Mouse (Mus musculus): ENCODE data around the gene Pcdh17. TPM values are rescaled to one million over a fixed set of nuclear protein-coding genes. Genes with fewer than 3 reads are reported as not detected.

The Pcdh17 gene
- polyA plus RNA-seq (2012), result not detected in 2 replicates

- Histone ChIP-seq H3K9me3 (ENCODE audit: control insufficient read depth, low read length) (peaks cover 15% of the 10 kb centered on the region), H3K4me1 (ENCODE audit: control insufficient read depth) (peaks cover 5% of the 10 kb centered on the region), H3K36me3 (ENCODE audit: control insufficient read depth) (no peaks in the 10 kb centered on the region), H3K4me3 (replicated peaks) (peak within 1 kb of the TSS; percentile 46), H3K27me3 (ENCODE audit: control insufficient read depth) (peaks cover 62% of the 10 kb centered on the region)
- TF ChIP-seq TAL1 (IDR thresholded peaks at IDR 0.05; ENCODE audit: low read length) (no peak), GATA1 (IDR thresholded peaks at IDR 0.05; ENCODE audit: low read length) (no peak)
These were observed at the start of gene Pcdh17 for GRCm38 (mm10) chr14:84443288-84443686. Pcdh17 (plus strand) TSS chr14:84443563.

- TF ChIP-seq GATA1 (IDR thresholded peaks at IDR 0.05; ENCODE audit: low read length), result no peak
- TF ChIP-seq TAL1 (IDR thresholded peaks at IDR 0.05; ENCODE audit: low read length), result no peak
These were observed 46.2 kb upstream of the Pcdh17 start for GRCm38 (mm10) chr14:84397137-84397536.

GRCm38 (mm10) chr14:84424736-84425135 is 18.6 kb upstream of the Pcdh17 start:
- Histone ChIP-seq H3K4me3 (replicated peaks) (no peak overlapping the region), H3K9me3 (ENCODE audit: control insufficient read depth, low read length) (no peaks in the 10 kb centered on the region), H3K27me3 (ENCODE audit: control insufficient read depth) (no peaks in the 10 kb centered on the region), H3K36me3 (ENCODE audit: control insufficient read depth) (no peaks in the 10 kb centered on the region), H3K4me1 (ENCODE audit: control insufficient read depth) (no peaks in the 10 kb centered on the region)
- TF ChIP-seq GATA1 (IDR thresholded peaks at IDR 0.05; ENCODE audit: low read length), result no peak
- TF ChIP-seq TAL1 (IDR thresholded peaks at IDR 0.05; ENCODE audit: low read length), result no peak

More at GRCm38 (mm10) chr14:84397137-84397536, 46.2 kb upstream of the Pcdh17 start:
- Histone ChIP-seq H3K4me1 (ENCODE audit: control insufficient read depth) (no peaks in the 10 kb centered on the region), H3K36me3 (ENCODE audit: control insufficient read depth) (no peaks in the 10 kb centered on the region), H3K27me3 (ENCODE audit: control insufficient read depth) (no peaks in the 10 kb centered on the region), H3K9me3 (ENCODE audit: control insufficient read depth, low read length) (no peaks in the 10 kb centered on the region), H3K4me3 (replicated peaks) (no peak overlapping the region)

GRCm38 (mm10) chr14:84426616-84427015 is 16.7 kb upstream of the Pcdh17 start:
- TF ChIP-seq GATA1 (IDR thresholded peaks at IDR 0.05; ENCODE audit: low read length) (no peak), TAL1 (IDR thresholded peaks at IDR 0.05; ENCODE audit: low read length) (no peak)
- H3K4me3 ChIP-seq (replicated peaks), result no peak overlapping the region
- H3K9me3 ChIP-seq (ENCODE audit: control insufficient read depth, low read length), result no peaks in the 10 kb centered on the region
- no peaks in the 10 kb centered on the region for H3K4me1 ChIP-seq (ENCODE audit: control insufficient read depth)
- no peaks in the 10 kb centered on the region for H3K27me3 ChIP-seq (ENCODE audit: control insufficient read depth)
- no peaks in the 10 kb centered on the region for H3K36me3 ChIP-seq (ENCODE audit: control insufficient read depth)

- peaks cover 2% of the 10 kb centered on the region for H3K4me1 ChIP-seq (ENCODE audit: control insufficient read depth)
- no peak for TF ChIP-seq GATA1 (IDR thresholded peaks at IDR 0.05; ENCODE audit: low read length)
- TF ChIP-seq TAL1 (IDR thresholded peaks at IDR 0.05; ENCODE audit: low read length), result no peak
- no peaks in the 10 kb centered on the region for H3K36me3 ChIP-seq (ENCODE audit: control insufficient read depth)
- no peak overlapping the region for H3K4me3 ChIP-seq (replicated peaks)
- H3K27me3 ChIP-seq (ENCODE audit: control insufficient read depth), result peaks cover 12% of the 10 kb centered on the region
- H3K9me3 ChIP-seq (ENCODE audit: control insufficient read depth, low read length), result no peaks in the 10 kb centered on the region
These were observed 5.1 kb upstream of the Pcdh17 start for GRCm38 (mm10) chr14:84438066-84438770.

GRCm38 (mm10) chr14:84440903-84441302 is 2.5 kb upstream of the Pcdh17 start:
- Histone ChIP-seq H3K27me3 (ENCODE audit: control insufficient read depth) (peaks cover 39% of the 10 kb centered on the region), H3K4me3 (replicated peaks) (no peak overlapping the region), H3K4me1 (ENCODE audit: control insufficient read depth) (peaks cover 5% of the 10 kb centered on the region), H3K36me3 (ENCODE audit: control insufficient read depth) (no peaks in the 10 kb centered on the region), H3K9me3 (ENCODE audit: control insufficient read depth, low read length) (no peaks in the 10 kb centered on the region; the same call in 1 of the 2 replicates)
- TF ChIP-seq TAL1 (IDR thresholded peaks at IDR 0.05; ENCODE audit: low read length), result no peak
- no peak for TF ChIP-seq GATA1 (IDR thresholded peaks at IDR 0.05; ENCODE audit: low read length)

GRCm38 (mm10) chr14:84442528-84443287 is 655 bp upstream of the Pcdh17 start:
- peaks cover 57% of the 10 kb centered on the region for H3K27me3 ChIP-seq (ENCODE audit: control insufficient read depth)
- no peak for TF ChIP-seq GATA1 (IDR thresholded peaks at IDR 0.05; ENCODE audit: low read length)
- no peak for TF ChIP-seq TAL1 (IDR thresholded peaks at IDR 0.05; ENCODE audit: low read length)
- peak overlapping the region; percentile 46 for H3K4me3 ChIP-seq (replicated peaks)
- no peaks in the 10 kb centered on the region for H3K36me3 ChIP-seq (ENCODE audit: control insufficient read depth)
- H3K4me1 ChIP-seq (ENCODE audit: control insufficient read depth), result peaks cover 5% of the 10 kb centered on the region
- peaks cover 11% of the 10 kb centered on the region for H3K9me3 ChIP-seq (ENCODE audit: control insufficient read depth, low read length)

GRCm38 (mm10) chr14:84443761-84444160 is 398 bp downstream of the Pcdh17 start:
- Histone ChIP-seq H3K36me3 (ENCODE audit: control insufficient read depth) (no peaks in the 10 kb centered on the region), H3K27me3 (ENCODE audit: control insufficient read depth) (peaks cover 67% of the 10 kb centered on the region), H3K9me3 (ENCODE audit: control insufficient read depth, low read length) (peaks cover 15% of the 10 kb centered on the region), H3K4me1 (ENCODE audit: control insufficient read depth) (peaks cover 5% of the 10 kb centered on the region), H3K4me3 (replicated peaks) (no peak overlapping the region)
- TF ChIP-seq GATA1 (IDR thresholded peaks at IDR 0.05; ENCODE audit: low read length), result no peak
- TF ChIP-seq TAL1 (IDR thresholded peaks at IDR 0.05; ENCODE audit: low read length), result no peak

- Histone ChIP-seq H3K36me3 (ENCODE audit: control insufficient read depth) (no peaks in the 10 kb centered on the region), H3K9me3 (ENCODE audit: control insufficient read depth, low read length) (peaks cover 15% of the 10 kb centered on the region), H3K4me3 (replicated peaks) (no peak overlapping the region), H3K27me3 (ENCODE audit: control insufficient read depth) (peaks cover 67% of the 10 kb centered on the region), H3K4me1 (ENCODE audit: control insufficient read depth) (peaks cover 5% of the 10 kb centered on the region)
- TF ChIP-seq GATA1 (IDR thresholded peaks at IDR 0.05; ENCODE audit: low read length), result no peak
- no peak for TF ChIP-seq TAL1 (IDR thresholded peaks at IDR 0.05; ENCODE audit: low read length)
These were observed 906 bp downstream of the Pcdh17 start for GRCm38 (mm10) chr14:84444276-84444662.

Measured in erythroblast, embryonic 14.5 days (primary cell).